Mouse (Mus musculus) embryonic fibroblast, embryonic 13.5 days (primary cell): Measurements from ENCODE around the gene Ppp1r3d.

ENCODE experiments used
- CTCF ChIP-seq: IDR thresholded peaks from 2 replicates; pipeline ENCODE4 v1.5.1; 2011; ENCODE audit warnings: mild to moderate bottlenecking, control low read depth, low read length, moderate library complexity, borderline replicate concordance; ENCODE audit not compliant: insufficient read depth
- POLR2A ChIP-seq: IDR thresholded peaks from 2 replicates; pipeline ENCODE4 v1.6.1; 2011; ENCODE audit warnings: low read depth, mild to moderate bottlenecking, control low read depth, low read length, moderate library complexity

DNA sequence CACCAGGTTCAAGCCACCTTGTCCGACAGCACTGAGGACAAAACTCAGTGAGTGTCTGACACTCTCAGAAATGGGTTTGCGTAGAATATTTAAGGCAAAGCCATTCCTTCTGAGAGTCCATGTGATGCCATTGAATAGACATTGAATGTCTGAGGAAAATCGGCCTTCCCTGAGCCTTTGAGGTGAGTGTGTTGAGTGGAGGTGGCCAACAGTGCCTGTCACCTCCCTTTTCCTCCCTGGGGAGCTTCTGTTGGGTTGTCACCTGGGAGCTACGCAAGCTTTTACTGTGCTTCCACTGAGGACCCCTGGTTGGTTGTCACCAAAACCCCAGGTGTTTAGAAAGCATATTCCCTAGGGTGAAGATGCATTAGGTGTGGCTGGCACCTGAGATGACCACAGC is 14.4 kb upstream of the Ppp1r3d start:
- TF ChIP-seq CTCF (no peak), POLR2A (no peak)
